Mouse (Mus musculus): ENCODE measurements around the gene Shd. TPM values are rescaled to one million over a fixed set of nuclear protein-coding genes. Genes with fewer than 3 reads are reported as not detected.

Shd gene
- polyA plus RNA-seq, 1 experiment: 4.3 TPM

DNA sequence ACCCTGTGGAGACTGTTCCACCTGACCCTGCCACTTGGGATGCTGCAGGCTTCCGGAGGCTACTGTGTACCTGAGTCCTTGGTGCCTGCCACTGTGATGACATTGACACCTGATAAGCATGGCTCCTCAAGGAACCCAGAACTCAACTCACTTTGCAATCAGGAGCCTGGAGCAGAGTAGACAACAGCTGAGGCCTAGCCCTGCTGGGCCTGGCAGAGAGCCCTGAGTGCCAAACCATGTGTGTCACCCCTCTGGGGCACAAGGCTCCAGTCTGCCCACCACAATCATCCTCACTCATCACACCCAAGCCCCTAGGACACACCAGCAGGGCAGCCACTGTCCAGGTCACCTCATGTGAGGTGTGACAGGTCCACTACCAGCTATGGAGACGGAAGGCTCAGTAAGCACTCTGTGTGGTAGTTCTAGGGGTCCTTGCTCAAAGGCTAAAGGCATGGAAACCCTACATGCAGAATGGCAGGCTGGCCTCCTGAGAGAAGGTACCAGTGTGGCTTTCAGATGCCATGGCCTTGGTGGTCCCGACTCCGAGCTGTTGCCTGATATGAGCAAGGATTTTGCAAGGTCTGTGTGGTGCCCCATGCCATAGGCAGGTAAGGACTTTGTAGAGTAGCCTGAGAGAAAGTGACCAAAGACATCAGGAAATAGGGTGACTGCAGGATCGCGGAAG, 50.3 kb downstream of the Shd start:
- Histone ChIP-seq H3K27ac (ENCODE audit: insufficient read depth, low read length) (no peak overlapping the region), H3K4me3 (ENCODE audit: low read depth, low read length) (no peak overlapping the region)

DNA sequence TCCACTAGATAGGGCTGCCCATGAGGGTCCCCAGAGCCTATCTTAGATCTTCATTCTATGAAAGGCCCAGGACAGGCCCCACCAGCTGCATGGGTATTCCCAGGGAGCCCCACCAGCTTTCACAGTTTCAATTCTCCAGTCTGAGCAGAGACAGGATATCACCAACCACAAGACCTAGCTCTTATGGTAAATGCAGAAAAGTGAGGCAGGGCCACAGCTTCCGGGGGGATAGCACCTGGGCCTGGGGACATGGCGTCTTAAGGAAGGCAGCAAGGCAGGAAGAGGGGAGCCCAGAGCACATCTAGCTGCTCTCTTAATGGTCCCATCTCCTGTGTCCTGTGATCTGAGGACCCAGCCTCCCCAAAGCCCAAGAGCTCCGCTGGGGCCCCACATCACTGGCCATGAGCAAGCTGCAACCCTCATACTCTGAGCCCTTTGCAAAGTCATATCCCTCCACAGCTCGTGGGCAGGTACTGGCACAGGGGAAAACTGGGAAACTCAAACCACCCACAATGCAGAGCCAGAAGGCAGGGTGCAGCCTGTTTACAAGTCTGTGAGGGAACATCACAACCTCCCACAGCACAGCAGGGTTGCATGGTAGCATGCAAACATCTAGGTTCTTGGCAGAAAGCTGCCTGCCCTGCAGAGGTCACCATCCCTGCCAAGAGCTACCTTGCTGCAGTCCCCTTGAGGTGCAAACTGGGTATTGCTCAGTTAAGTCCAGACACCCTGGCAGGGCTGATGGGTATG, 51.1 kb downstream of the Shd start:
- Histone ChIP-seq H3K36me3 (ENCODE audit: control insufficient read depth, insufficient read depth, low read length, poor library complexity, severe bottlenecking) (peaks cover 11% of the 10 kb centered on the region), H3K27me3 (ENCODE audit: control insufficient read depth, insufficient read depth, low read length, poor library complexity, severe bottlenecking) (no peaks in the 10 kb centered on the region), H3K9ac (ENCODE audit: low read depth, poor library complexity, severe bottlenecking) (no peak overlapping the region), H3K27ac (ENCODE audit: insufficient read depth, low read length) (no peak overlapping the region), H3K4me3 (ENCODE audit: low read depth, low read length) (no peak overlapping the region), H3K9me3 (replicated peaks; ENCODE audit: control insufficient read depth, insufficient read depth, low read length, poor library complexity, severe bottlenecking) (no peaks in the 10 kb centered on the region), H3K4me1 (ENCODE audit: control insufficient read depth, insufficient read depth, low read length) (no peaks in the 10 kb centered on the region)
- TF ChIP-seq EP300 (IDR thresholded peaks at IDR 0.05; ENCODE audit: insufficient read depth, low read depth, low read length): no peak
- TF ChIP-seq POLR2A (IDR thresholded peaks at IDR 0.05; ENCODE audit: insufficient read depth, low read length): no peak
- no peak for TF ChIP-seq CTCF (IDR thresholded peaks at IDR 0.05; ENCODE audit: low read depth, low read length)

More for the DNA sequence above, 50.3 kb downstream of the Shd start:
- H3K36me3 ChIP-seq (ENCODE audit: control insufficient read depth, insufficient read depth, low read length, poor library complexity, severe bottlenecking): peaks cover 19% of the 10 kb centered on the region
- H3K9ac ChIP-seq (ENCODE audit: low read depth, poor library complexity, severe bottlenecking): no peak overlapping the region
- TF ChIP-seq POLR2A (IDR thresholded peaks at IDR 0.05; ENCODE audit: insufficient read depth, low read length): no peak
- no peak for TF ChIP-seq EP300 (IDR thresholded peaks at IDR 0.05; ENCODE audit: insufficient read depth, low read depth, low read length)
- no peak for TF ChIP-seq CTCF (IDR thresholded peaks at IDR 0.05; ENCODE audit: low read depth, low read length)
- H3K27me3 ChIP-seq (ENCODE audit: control insufficient read depth, insufficient read depth, low read length, poor library complexity, severe bottlenecking): no peaks in the 10 kb centered on the region
- no peaks in the 10 kb centered on the region for H3K4me1 ChIP-seq (ENCODE audit: control insufficient read depth, insufficient read depth, low read length)
- no peaks in the 10 kb centered on the region for H3K9me3 ChIP-seq (replicated peaks; ENCODE audit: control insufficient read depth, insufficient read depth, low read length, poor library complexity, severe bottlenecking)

DNA sequence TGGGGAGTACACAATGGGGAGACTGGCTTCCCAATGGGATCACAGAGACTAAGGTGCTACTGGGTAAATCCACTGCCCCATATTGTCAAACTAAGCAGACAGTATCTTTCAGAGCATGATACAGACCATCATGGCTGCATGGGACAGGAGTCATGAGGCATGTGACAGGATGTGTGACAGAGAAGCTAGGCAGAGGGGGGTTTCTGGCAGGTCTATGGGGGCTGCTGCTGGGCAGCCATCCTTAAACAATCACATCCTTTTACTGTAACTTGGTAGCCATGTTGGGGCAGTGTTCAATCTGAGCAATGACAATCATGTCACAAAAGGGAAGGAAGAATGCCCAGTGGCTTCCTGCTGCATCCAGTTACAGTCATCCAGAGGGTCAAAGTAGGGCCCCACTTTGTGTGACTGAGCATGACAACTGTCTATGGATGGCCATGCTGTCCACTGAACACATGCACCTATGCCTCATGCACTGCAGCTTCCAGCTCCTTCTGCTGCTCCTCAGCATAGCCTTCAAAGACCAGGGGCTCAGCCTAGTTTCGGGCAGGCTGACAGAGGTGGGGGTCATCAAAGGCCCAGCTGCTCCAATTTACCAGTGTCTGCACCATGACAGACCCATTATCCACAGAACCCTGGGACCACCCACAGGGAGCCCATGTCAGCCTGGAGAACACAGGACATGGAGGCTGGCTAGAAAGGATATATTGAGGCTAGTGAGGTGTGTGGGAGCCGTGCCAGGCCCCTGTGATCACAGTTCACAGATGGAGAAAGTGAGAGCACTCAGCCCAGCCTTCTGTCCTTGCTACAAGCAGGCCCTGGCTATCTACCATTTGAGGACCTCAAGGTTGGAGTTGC, 52.1 kb downstream of the Shd start:
- H3K4me1 ChIP-seq (ENCODE audit: control insufficient read depth, insufficient read depth, low read length): no peaks in the 10 kb centered on the region
- H3K9me3 ChIP-seq (replicated peaks; ENCODE audit: control insufficient read depth, insufficient read depth, low read length, poor library complexity, severe bottlenecking): no peaks in the 10 kb centered on the region
- H3K4me3 ChIP-seq (ENCODE audit: low read depth, low read length): no peak overlapping the region
- no peaks in the 10 kb centered on the region for H3K27me3 ChIP-seq (ENCODE audit: control insufficient read depth, insufficient read depth, low read length, poor library complexity, severe bottlenecking)
- H3K27ac ChIP-seq (ENCODE audit: insufficient read depth, low read length): no peak overlapping the region
- no peak overlapping the region for H3K9ac ChIP-seq (ENCODE audit: low read depth, poor library complexity, severe bottlenecking)
- H3K36me3 ChIP-seq (ENCODE audit: control insufficient read depth, insufficient read depth, low read length, poor library complexity, severe bottlenecking): peaks cover 6% of the 10 kb centered on the region
- TF ChIP-seq CTCF (IDR thresholded peaks at IDR 0.05; ENCODE audit: low read depth, low read length): no peak
- no peak for TF ChIP-seq POLR2A (IDR thresholded peaks at IDR 0.05; ENCODE audit: insufficient read depth, low read length)
- no peak for TF ChIP-seq EP300 (IDR thresholded peaks at IDR 0.05; ENCODE audit: insufficient read depth, low read depth, low read length)

DNA sequence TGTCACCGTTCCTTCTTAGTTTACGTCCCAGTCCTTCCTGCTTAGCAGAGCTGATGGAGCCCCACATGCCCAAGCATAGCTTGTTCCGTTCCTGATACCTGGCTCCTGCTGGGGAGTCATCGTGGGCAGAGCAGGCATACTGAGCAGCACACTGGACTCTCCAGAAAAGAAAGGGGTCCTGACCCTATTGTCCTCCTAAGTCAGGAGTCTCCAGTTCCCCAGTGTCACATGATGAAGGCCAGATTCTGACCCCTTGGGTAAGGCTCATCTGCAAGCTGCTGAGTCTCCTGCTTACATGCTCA, 52.7 kb downstream of the Shd start:
- Histone ChIP-seq H3K36me3 (ENCODE audit: control insufficient read depth, insufficient read depth, low read length, poor library complexity, severe bottlenecking) (peaks cover 6% of the 10 kb centered on the region), H3K9me3 (replicated peaks; ENCODE audit: control insufficient read depth, insufficient read depth, low read length, poor library complexity, severe bottlenecking) (no peaks in the 10 kb centered on the region), H3K9ac (ENCODE audit: low read depth, poor library complexity, severe bottlenecking) (no peak overlapping the region), H3K27ac (ENCODE audit: insufficient read depth, low read length) (no peak overlapping the region), H3K4me3 (ENCODE audit: low read depth, low read length) (no peak overlapping the region), H3K27me3 (ENCODE audit: control insufficient read depth, insufficient read depth, low read length, poor library complexity, severe bottlenecking) (no peaks in the 10 kb centered on the region), H3K4me1 (ENCODE audit: control insufficient read depth, insufficient read depth, low read length) (no peaks in the 10 kb centered on the region)
- TF ChIP-seq POLR2A (IDR thresholded peaks at IDR 0.05; ENCODE audit: insufficient read depth, low read length) (no peak), CTCF (IDR thresholded peaks at IDR 0.05; ENCODE audit: low read depth, low read length) (no peak), EP300 (IDR thresholded peaks at IDR 0.05; ENCODE audit: insufficient read depth, low read depth, low read length) (no peak)

DNA sequence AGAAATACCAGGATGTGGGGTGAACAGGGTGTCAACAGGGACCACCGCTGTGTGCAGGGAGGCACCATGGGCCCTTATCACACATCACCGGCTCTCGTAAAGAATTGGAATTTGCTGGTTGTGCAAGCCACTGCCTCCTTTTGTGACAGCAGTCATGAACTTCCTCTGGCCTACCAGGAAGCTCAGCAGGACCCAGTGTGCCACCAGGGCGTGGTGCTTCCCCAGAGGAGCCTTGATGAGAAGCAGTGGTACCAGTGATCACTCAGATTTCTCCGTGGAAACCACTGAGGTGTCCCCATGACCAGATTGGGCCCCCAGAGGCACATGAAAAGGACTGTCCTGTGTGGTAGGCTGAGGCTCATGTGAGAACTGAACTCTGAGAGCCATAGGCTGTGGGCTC, 53.1 kb downstream of the Shd start:
- TF ChIP-seq CTCF (IDR thresholded peaks at IDR 0.05; ENCODE audit: low read depth, low read length): no peak
- no peak for TF ChIP-seq POLR2A (IDR thresholded peaks at IDR 0.05; ENCODE audit: insufficient read depth, low read length)
- no peak for TF ChIP-seq EP300 (IDR thresholded peaks at IDR 0.05; ENCODE audit: insufficient read depth, low read depth, low read length)
- Histone ChIP-seq H3K27ac (ENCODE audit: insufficient read depth, low read length) (no peak overlapping the region), H3K9me3 (replicated peaks; ENCODE audit: control insufficient read depth, insufficient read depth, low read length, poor library complexity, severe bottlenecking) (no peaks in the 10 kb centered on the region)

More for the DNA sequence above, 53.1 kb downstream of the Shd start:
- peaks cover 6% of the 10 kb centered on the region for H3K36me3 ChIP-seq (ENCODE audit: control insufficient read depth, insufficient read depth, low read length, poor library complexity, severe bottlenecking)
- no peak overlapping the region for H3K4me3 ChIP-seq (ENCODE audit: low read depth, low read length)
- H3K9ac ChIP-seq (ENCODE audit: low read depth, poor library complexity, severe bottlenecking): no peak overlapping the region
- H3K4me1 ChIP-seq (ENCODE audit: control insufficient read depth, insufficient read depth, low read length): no peaks in the 10 kb centered on the region
- no peaks in the 10 kb centered on the region for H3K27me3 ChIP-seq (ENCODE audit: control insufficient read depth, insufficient read depth, low read length, poor library complexity, severe bottlenecking)

Measured in ES-Bruce4 (cell line).